Mouse (Mus musculus) cerebellum, adult 2 months (tissue): ENCODE results near the gene Pla2g5.

Experiments used
- CTCF ChIP-seq: fragments of 200-500 bp; IDR thresholded peaks from 2 replicates; pipeline ENCODE4 v1.5.1; 2011; ENCODE audit warnings: low read depth, mild to moderate bottlenecking, control low read depth, low read length, moderate library complexity, borderline replicate concordance; ENCODE audit not compliant: insufficient read depth
- POLR2A ChIP-seq: fragments of 200-500 bp; IDR thresholded peaks from 2 replicates; pipeline ENCODE4 v1.6.1; 2011; ENCODE audit warnings: low read length, control low read depth, borderline replicate concordance; ENCODE audit not compliant: insufficient read depth

GRCm38 (mm10) chr4:138905624-138906337 is 42.5 kb upstream of the Pla2g5 start:
- no peak for TF ChIP-seq POLR2A
- TF ChIP-seq CTCF = no peak
